Mouse (Mus musculus): ENCODE results near the gene Olfr1500. TPM values are rescaled to one million over a fixed set of nuclear protein-coding genes. Genes with fewer than 3 reads are reported as not detected.
"Not testable (repeated sequence)": the region's sequence is repeated elsewhere in the genome, so short reads cannot be mapped to it uniquely, and the experiment has no call there.

Gene Olfr1500
- polyA plus RNA-seq, 2 experiments = not detected

GRCm38 (mm10) chr19:13818827-13819226, 11.5 kb downstream of the Olfr1500 start:
- Histone ChIP-seq H3K36me3 (ENCODE audit: control insufficient read depth, insufficient read depth, low read length) (no peaks in the 10 kb centered on the region), H3K4me2 (replicated peaks; ENCODE audit: low read depth, low read length, severe bottlenecking) (no peak overlapping the region), H3K9ac (ENCODE audit: low read depth, low read length, severe bottlenecking) (no peak overlapping the region), H3K9me3 (ENCODE audit: control insufficient read depth, low read length) (no peaks in the 10 kb centered on the region), H3K4me1 (ENCODE audit: control insufficient read depth, insufficient read depth, low read length) (no peaks in the 10 kb centered on the region), H3K27ac (replicated peaks; ENCODE audit: low read depth, low read length) (no peak overlapping the region), H3K4me3 (replicated peaks; ENCODE audit: low read length) (no peak overlapping the region), H3K27me3 (ENCODE audit: control insufficient read depth, insufficient read depth, low read length) (no peaks in the 10 kb centered on the region)
- no peak for ATAC-seq (ENCODE audit: low FRiP score, low read depth)
- DNase-seq (ENCODE audit: low spot score) = peak; percentile 4
- no peak for TF ChIP-seq POLR2A (IDR thresholded peaks at IDR 0.05; ENCODE audit: borderline replicate concordance, extremely low read depth, insufficient read depth, insufficient read length)
- 38% methylated on average over 5 of the region's 5 CpGs for WGBS

- Histone ChIP-seq H3K9ac (ENCODE audit: low read depth, low read length, severe bottlenecking) (no peak overlapping the region), H3K27ac (replicated peaks; ENCODE audit: low read depth, low read length) (no peak overlapping the region), H3K4me1 (ENCODE audit: control insufficient read depth, insufficient read depth, low read length) (no peaks in the 10 kb centered on the region), H3K9me3 (ENCODE audit: control insufficient read depth, low read length) (no peaks in the 10 kb centered on the region), H3K4me3 (replicated peaks; ENCODE audit: low read length) (no peak overlapping the region), H3K27me3 (ENCODE audit: control insufficient read depth, insufficient read depth, low read length) (no peaks in the 10 kb centered on the region), H3K4me2 (replicated peaks; ENCODE audit: low read depth, low read length, severe bottlenecking) (no peak overlapping the region), H3K36me3 (ENCODE audit: control insufficient read depth, insufficient read depth, low read length) (no peaks in the 10 kb centered on the region)
- 63% methylated on average over 2 of the region's 2 CpGs for WGBS
- no peak for DNase-seq (ENCODE audit: low spot score)
- TF ChIP-seq POLR2A (IDR thresholded peaks at IDR 0.05; ENCODE audit: borderline replicate concordance, extremely low read depth, insufficient read depth, insufficient read length) = no peak
- no peak for ATAC-seq (ENCODE audit: low FRiP score, low read depth)
Measured at GRCm38 (mm10) chr19:13812823-13813222, 17.5 kb downstream of the Olfr1500 start.

GRCm38 (mm10) chr19:13805486-13805885, 24.8 kb downstream of the Olfr1500 start:
- H3K4me3 ChIP-seq (replicated peaks; ENCODE audit: low read length); H3K27ac ChIP-seq (replicated peaks; ENCODE audit: low read depth, low read length); H3K4me2 ChIP-seq (replicated peaks; ENCODE audit: low read depth, low read length, severe bottlenecking); DNase-seq (ENCODE audit: low spot score); H3K36me3 ChIP-seq (ENCODE audit: control insufficient read depth, insufficient read depth, low read length); H3K9ac ChIP-seq (ENCODE audit: low read depth, low read length, severe bottlenecking); ATAC-seq (ENCODE audit: low FRiP score, low read depth); H3K4me1 ChIP-seq (ENCODE audit: control insufficient read depth, insufficient read depth, low read length); H3K9me3 ChIP-seq (ENCODE audit: control insufficient read depth, low read length); H3K27me3 ChIP-seq (ENCODE audit: control insufficient read depth, insufficient read depth, low read length): not testable (repeated sequence)
- 64% methylated on average over 1 of the region's 1 CpGs for WGBS

GRCm38 (mm10) chr19:13798102-13798501, 32.2 kb downstream of the Olfr1500 start, which contains the start of gene Olfr1497:
Gene Olfr1497 (minus strand): TSS chr19:13798202.
- Histone ChIP-seq H3K4me2 (replicated peaks; ENCODE audit: low read depth, low read length, severe bottlenecking) (no peak within 1 kb of the TSS), H3K4me1 (ENCODE audit: control insufficient read depth, insufficient read depth, low read length) (no peaks in the 10 kb centered on the region), H3K27me3 (ENCODE audit: control insufficient read depth, insufficient read depth, low read length) (no peaks in the 10 kb centered on the region), H3K4me3 (replicated peaks; ENCODE audit: low read length) (no peak within 1 kb of the TSS), H3K9me3 (ENCODE audit: control insufficient read depth, low read length) (no peaks in the 10 kb centered on the region), H3K27ac (replicated peaks; ENCODE audit: low read depth, low read length) (no peak within 1 kb of the TSS), H3K9ac (ENCODE audit: low read depth, low read length, severe bottlenecking) (no peak within 1 kb of the TSS), H3K36me3 (ENCODE audit: control insufficient read depth, insufficient read depth, low read length) (no peaks in the 10 kb centered on the region)
- no peak for ATAC-seq (ENCODE audit: low FRiP score, low read depth)
- no peak for DNase-seq (ENCODE audit: low spot score)
- no peak for TF ChIP-seq POLR2A (IDR thresholded peaks at IDR 0.05; ENCODE audit: borderline replicate concordance, extremely low read depth, insufficient read depth, insufficient read length)

GRCm38 (mm10) chr19:13777578-13777977, 52.7 kb downstream of the Olfr1500 start, which contains the start of gene Olfr1496:
Gene Olfr1496 (plus strand): TSS chr19:13777878.
- ATAC-seq (ENCODE audit: low FRiP score, low read depth) (no peak), DNase-seq (ENCODE audit: low spot score) (no peak)
- no peaks in the 10 kb centered on the region for H3K4me1 ChIP-seq (ENCODE audit: control insufficient read depth, insufficient read depth, low read length)
- no peak for TF ChIP-seq POLR2A (IDR thresholded peaks at IDR 0.05; ENCODE audit: borderline replicate concordance, extremely low read depth, insufficient read depth, insufficient read length)
- H3K9me3 ChIP-seq (ENCODE audit: control insufficient read depth, low read length) = no peaks in the 10 kb centered on the region
- no peaks in the 10 kb centered on the region for H3K27me3 ChIP-seq (ENCODE audit: control insufficient read depth, insufficient read depth, low read length)
- H3K4me2 ChIP-seq (replicated peaks; ENCODE audit: low read depth, low read length, severe bottlenecking) = no peak within 1 kb of the TSS
- 92% methylated on average over 1 of the region's 1 CpGs for WGBS
- no peaks in the 10 kb centered on the region for H3K36me3 ChIP-seq (ENCODE audit: control insufficient read depth, insufficient read depth, low read length)
- no peak within 1 kb of the TSS for H3K9ac ChIP-seq (ENCODE audit: low read depth, low read length, severe bottlenecking)
- H3K4me3 ChIP-seq (replicated peaks; ENCODE audit: low read length) = no peak within 1 kb of the TSS
- no peak within 1 kb of the TSS for H3K27ac ChIP-seq (replicated peaks; ENCODE audit: low read depth, low read length)

Other genes with a start within 250 kb of the Olfr1500 start
- not detected in 2 replicates for gene Olfr1484, start 247.0 kb downstream of the Olfr1500 start, polyA plus RNA-seq (2012; rRNA removed)
- gene Olfr1484, start 247.0 kb downstream of the Olfr1500 start, polyA plus RNA-seq (2014; fragmentation: Nextera tagmentation; extraction: Ambion mirVana) = not detected in 2 replicates
- gene Olfr1487, start 213.1 kb downstream of the Olfr1500 start, polyA plus RNA-seq (2012; rRNA removed) = not detected in 2 replicates
- gene Olfr1487, start 213.1 kb downstream of the Olfr1500 start, polyA plus RNA-seq (2014; fragmentation: Nextera tagmentation; extraction: Ambion mirVana) = not detected in 2 replicates
- gene Olfr1489, start 198.9 kb downstream of the Olfr1500 start, polyA plus RNA-seq (2012; rRNA removed) = not detected in 2 replicates
- gene Olfr1489, start 198.9 kb downstream of the Olfr1500 start, polyA plus RNA-seq (2014; fragmentation: Nextera tagmentation; extraction: Ambion mirVana) = not detected in 2 replicates
- gene Olfr1490, start 179.4 kb downstream of the Olfr1500 start, polyA plus RNA-seq (2012; rRNA removed) = not detected in 2 replicates
- gene Olfr1490, start 179.4 kb downstream of the Olfr1500 start, polyA plus RNA-seq (2014; fragmentation: Nextera tagmentation; extraction: Ambion mirVana) = not detected in 2 replicates
- not detected in 2 replicates for gene Olfr1491, start 133.2 kb downstream of the Olfr1500 start, polyA plus RNA-seq (2012; rRNA removed)
- gene Olfr1491, start 133.2 kb downstream of the Olfr1500 start, polyA plus RNA-seq (2014; fragmentation: Nextera tagmentation; extraction: Ambion mirVana) = not detected in 2 replicates
- gene Olfr1493-ps1, start 107.2 kb downstream of the Olfr1500 start, polyA plus RNA-seq (2012; rRNA removed) = not detected in 2 replicates
- not detected in 2 replicates for gene Olfr1493-ps1, start 107.2 kb downstream of the Olfr1500 start, polyA plus RNA-seq (2014; fragmentation: Nextera tagmentation; extraction: Ambion mirVana)
- not detected in 2 replicates for gene Olfr1494, start 90.8 kb downstream of the Olfr1500 start, polyA plus RNA-seq (2012; rRNA removed)
- gene Olfr1494, start 90.8 kb downstream of the Olfr1500 start, polyA plus RNA-seq (2014; fragmentation: Nextera tagmentation; extraction: Ambion mirVana) = not detected in 2 replicates
- gene Olfr1495, start 65.9 kb downstream of the Olfr1500 start, polyA plus RNA-seq (2012; rRNA removed) = not detected in 2 replicates
- not detected in 2 replicates for gene Olfr1495, start 65.9 kb downstream of the Olfr1500 start, polyA plus RNA-seq (2014; fragmentation: Nextera tagmentation; extraction: Ambion mirVana)
- not detected in 2 replicates for gene Olfr1496, start 52.6 kb downstream of the Olfr1500 start, polyA plus RNA-seq (2012; rRNA removed)
- gene Olfr1496, start 52.6 kb downstream of the Olfr1500 start, polyA plus RNA-seq (2014; fragmentation: Nextera tagmentation; extraction: Ambion mirVana) = not detected in 2 replicates
- not detected in 2 replicates for gene Olfr1497, start 32.3 kb downstream of the Olfr1500 start, polyA plus RNA-seq (2012; rRNA removed)
- not detected in 2 replicates for gene Olfr1497, start 32.3 kb downstream of the Olfr1500 start, polyA plus RNA-seq (2014; fragmentation: Nextera tagmentation; extraction: Ambion mirVana)
- gene Olfr1499, start 11.0 kb downstream of the Olfr1500 start, polyA plus RNA-seq (2012; rRNA removed) = not detected in 2 replicates
- not detected in 2 replicates for gene Olfr1499, start 11.0 kb downstream of the Olfr1500 start, polyA plus RNA-seq (2014; fragmentation: Nextera tagmentation; extraction: Ambion mirVana)
- gene Olfr1501, start 20.2 kb upstream of the Olfr1500 start, polyA plus RNA-seq (2012; rRNA removed) = not detected in 2 replicates
- gene Olfr1501, start 20.2 kb upstream of the Olfr1500 start, polyA plus RNA-seq (2014; fragmentation: Nextera tagmentation; extraction: Ambion mirVana) = not detected in 2 replicates
- gene Olfr1502, start 31.3 kb upstream of the Olfr1500 start, polyA plus RNA-seq (2012; rRNA removed) = not detected in 2 replicates
- gene Olfr1502, start 31.3 kb upstream of the Olfr1500 start, polyA plus RNA-seq (2014; fragmentation: Nextera tagmentation; extraction: Ambion mirVana) = not detected in 2 replicates
- not detected in 2 replicates for gene Olfr1504, start 67.4 kb upstream of the Olfr1500 start, polyA plus RNA-seq (2012; rRNA removed)
- not detected in 2 replicates for gene Olfr1504, start 67.4 kb upstream of the Olfr1500 start, polyA plus RNA-seq (2014; fragmentation: Nextera tagmentation; extraction: Ambion mirVana)
- not detected in 2 replicates for gene Olfr1505, start 83.0 kb upstream of the Olfr1500 start, polyA plus RNA-seq (2012; rRNA removed)
- gene Olfr1505, start 83.0 kb upstream of the Olfr1500 start, polyA plus RNA-seq (2014; fragmentation: Nextera tagmentation; extraction: Ambion mirVana) = not detected in 2 replicates